Mouse (Mus musculus): ENCODE measurements around the gene Cul9.

- TF ChIP-seq GATA1 (IDR thresholded peaks at IDR 0.05; ENCODE audit: borderline replicate concordance, low read length), result no peak
- TF ChIP-seq FLI1 (IDR thresholded peaks at IDR 0.05; ENCODE audit: low read length), result no peak
Measured at GRCm38 (mm10) chr17:46591406-46591805, 45.2 kb upstream of the Cul9 start.
